Mouse (Mus musculus) kidney, postnatal 0 days (tissue): Measurements from ENCODE around the gene Dab2. TPM values are rescaled to one million over a fixed set of nuclear protein-coding genes. Genes with fewer than 3 reads are reported as not detected.

Experiments used
- ATAC-seq: fragments of 200-750 bp; cut with Nextera tagmentation; replicated peaks from 2 replicates; pipeline ENCODE4 v1.8.0; 2017; ENCODE audit warnings: low read depth, moderate number of reproducible peaks, moderate TSS enrichment, moderate library complexity; ENCODE audit not compliant: low FRiP score
- DNase-seq: peaks from one replicate; pipeline ENCODE4 v3.0.0-alpha.2; 2016; ENCODE audit warnings: low spot score
- H3K27ac ChIP-seq: fragments of 300-500 bp; sonication (generic); 2 replicates; pipeline ENCODE4 v1.5.1; 2014; ENCODE audit warnings: mild to moderate bottlenecking
- H3K27me3 ChIP-seq: fragments of 300-500 bp; sonication (generic); 2 replicates; pipeline ENCODE4 v1.6.1; 2014; ENCODE audit warnings: low read length, mixed read lengths; ENCODE audit not compliant: insufficient read depth
- H3K36me3 ChIP-seq: fragments of 300-500 bp; sonication (generic); 2 replicates; pipeline ENCODE4 v1.6.1; 2014; ENCODE audit warnings: low read length, mixed read lengths; ENCODE audit not compliant: insufficient read depth
- H3K4me1 ChIP-seq: fragments of 300-500 bp; sonication (generic); replicated peaks from 2 replicates; pipeline ENCODE4 v1.6.1; 2014; ENCODE audit warnings: antibody characterized with exemption, low read length, mixed read lengths; ENCODE audit not compliant: insufficient read depth
- H3K4me2 ChIP-seq: fragments of 300-500 bp; sonication (generic); 2 replicates; pipeline ENCODE4 v1.6.1; 2014; ENCODE audit warnings: mild to moderate bottlenecking, low read length, moderate library complexity, mixed read lengths
- H3K4me3 ChIP-seq: fragments of 300-500 bp; sonication (generic); replicated peaks from 2 replicates; pipeline ENCODE4 v1.5.1; 2014; ENCODE audit warnings: low read depth, low read length
- H3K9ac ChIP-seq: fragments of 300-500 bp; sonication (generic); 2 replicates; pipeline ENCODE4 v1.6.1; 2014; ENCODE audit warnings: low read depth, low read length
- H3K9me3 ChIP-seq: fragments of 300-500 bp; sonication (generic); replicated peaks from 2 replicates; pipeline ENCODE4 v1.6.1; 2016; ENCODE audit warnings: low read length, inconsistent platforms, mixed read lengths
- CTCF ChIP-seq: IDR thresholded peaks from 2 replicates; pipeline ENCODE4 v1.5.1; 2016; ENCODE audit warnings: antibody characterized with exemption, low read depth, mild to moderate bottlenecking, moderate library complexity
- WGBS: fragments of 180-500 bp; shearing (Covaris S2); extraction: QIAGEN DNeasy Blood & Tissue Kit; methylation state at CpG from one replicate; pipeline ENCODE4 v1.1.7; 2014; 5-methylcytosine and 5-hydroxymethylcytosine counted together
- polyA plus RNA-seq: library from polyadenylated mRNA; unstranded; fragments of >200 nt; fragmentation: Nextera tagmentation; extraction: Ambion mirVana; gene quantifications from 2 replicates; pipeline ENCODE4 v1.2.1, GENCODE M21; 2015

Dab2 gene
- polyA plus RNA-seq, 1 experiment from 2014 or later = 94.5 TPM

DNA sequence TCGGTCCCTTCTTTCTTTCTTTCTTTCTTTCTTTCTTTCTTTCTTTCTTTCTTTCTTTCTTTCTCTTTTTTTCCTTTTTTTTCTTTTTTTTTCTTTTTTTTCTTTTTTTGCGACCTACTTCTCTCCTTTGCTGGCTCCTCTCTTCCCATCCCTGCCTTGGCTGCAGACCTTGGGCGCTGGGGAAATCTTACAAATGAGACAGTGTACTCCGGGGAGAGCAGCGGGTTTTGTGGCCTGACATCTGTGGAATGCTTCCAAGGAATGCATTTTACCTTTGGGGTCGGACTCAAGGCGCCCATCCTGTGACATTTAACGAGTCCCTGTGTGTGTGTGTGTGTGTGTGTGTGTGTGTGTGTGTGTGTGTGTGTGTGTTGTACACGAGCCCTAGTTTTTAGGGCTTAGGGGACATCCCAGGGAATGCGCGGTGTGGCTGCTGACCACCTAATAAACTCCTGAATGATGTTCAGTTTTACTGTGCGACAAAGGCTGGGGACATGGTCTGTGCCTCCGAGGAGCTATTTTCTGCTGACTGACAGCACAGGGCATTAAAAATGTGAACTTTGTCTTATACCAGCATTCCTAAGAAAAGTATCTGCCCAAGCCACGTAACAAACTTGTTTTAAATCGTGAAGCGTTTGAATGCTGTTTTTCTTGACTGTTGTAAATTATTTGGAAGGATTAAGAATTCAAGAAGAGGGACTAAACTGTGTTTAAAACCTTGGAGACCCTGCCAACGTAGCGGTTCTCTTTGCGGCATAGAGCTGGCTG, 87.6 kb downstream of the Dab2 start:
- peaks cover 5% of the 10 kb centered on the region for H3K4me1 ChIP-seq
- no peaks in the 10 kb centered on the region for H3K9me3 ChIP-seq
- no peaks in the 10 kb centered on the region for H3K36me3 ChIP-seq
- H3K27ac ChIP-seq = peak overlapping the region; percentile 78
- no peak for TF ChIP-seq CTCF
- no peak for ATAC-seq
- DNase-seq = peak; percentile 52
- H3K4me2 ChIP-seq = peak overlapping the region; percentile 70
- 6% methylated on average over 19 of the region's 19 CpGs for WGBS
- H3K4me3 ChIP-seq = peak overlapping the region; percentile 49
- no peaks in the 10 kb centered on the region for H3K27me3 ChIP-seq
- H3K9ac ChIP-seq = peak overlapping the region; percentile 49

DNA sequence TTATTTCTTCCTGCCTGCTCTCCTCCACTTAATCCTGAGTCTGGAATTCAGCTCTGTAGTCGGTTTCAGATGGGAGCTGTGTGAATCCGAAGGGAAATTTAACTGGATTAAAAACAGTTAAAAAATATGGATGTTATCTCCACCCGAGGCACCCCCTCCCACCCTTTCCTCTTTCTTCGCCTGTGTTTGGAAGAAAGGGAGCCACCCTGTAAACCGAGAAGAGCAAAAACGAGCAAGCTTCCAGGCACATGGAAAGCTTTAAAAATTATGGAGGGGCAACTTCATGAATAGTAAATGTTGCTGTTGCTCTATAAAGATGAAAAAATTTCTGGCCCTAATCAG, 88.1 kb downstream of the Dab2 start:
- Histone ChIP-seq H3K9ac (peak overlapping the region; percentile 49), H3K27ac (no peak overlapping the region), H3K27me3 (no peaks in the 10 kb centered on the region), H3K9me3 (no peaks in the 10 kb centered on the region), H3K36me3 (no peaks in the 10 kb centered on the region), H3K4me3 (peak overlapping the region; percentile 49), H3K4me2 (peak overlapping the region; percentile 70), H3K4me1 (peaks cover 5% of the 10 kb centered on the region)
- no peak for TF ChIP-seq CTCF
- 13% methylated on average over 6 of the region's 6 CpGs for WGBS
- DNase-seq (no peak), ATAC-seq (no peak)

DNA sequence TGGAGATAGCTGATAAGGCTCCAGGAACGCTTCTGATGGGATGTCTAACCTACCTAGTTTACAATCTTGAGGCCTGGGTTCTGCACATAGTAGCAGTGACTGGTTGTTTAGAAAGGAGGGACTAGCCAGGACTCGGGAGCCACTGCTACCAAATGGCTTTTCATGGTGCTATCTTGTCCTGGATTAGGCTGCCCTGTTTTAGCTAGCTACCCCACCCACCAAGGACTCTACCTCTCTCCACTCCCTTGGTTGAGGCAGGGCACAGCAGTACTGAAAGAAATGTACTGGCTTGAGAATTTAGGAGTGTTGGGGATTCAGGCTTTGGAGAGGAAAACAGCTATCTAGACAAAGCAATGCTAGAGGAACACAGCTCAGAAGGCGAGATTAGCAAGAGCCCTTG, 88.6 kb downstream of the Dab2 start:
- no peaks in the 10 kb centered on the region for H3K36me3 ChIP-seq
- H3K27ac ChIP-seq = no peak overlapping the region
- no peaks in the 10 kb centered on the region for H3K9me3 ChIP-seq
- no peak for DNase-seq
- H3K4me1 ChIP-seq = peaks cover 5% of the 10 kb centered on the region
- WGBS = 34% methylated on average over 3 of the region's 3 CpGs
- no peak for TF ChIP-seq CTCF
- no peaks in the 10 kb centered on the region for H3K27me3 ChIP-seq
- ATAC-seq = no peak
- peak overlapping the region; percentile 49 for H3K4me3 ChIP-seq
- peak overlapping the region; percentile 49 for H3K9ac ChIP-seq
- H3K4me2 ChIP-seq = peak overlapping the region; percentile 70

DNA sequence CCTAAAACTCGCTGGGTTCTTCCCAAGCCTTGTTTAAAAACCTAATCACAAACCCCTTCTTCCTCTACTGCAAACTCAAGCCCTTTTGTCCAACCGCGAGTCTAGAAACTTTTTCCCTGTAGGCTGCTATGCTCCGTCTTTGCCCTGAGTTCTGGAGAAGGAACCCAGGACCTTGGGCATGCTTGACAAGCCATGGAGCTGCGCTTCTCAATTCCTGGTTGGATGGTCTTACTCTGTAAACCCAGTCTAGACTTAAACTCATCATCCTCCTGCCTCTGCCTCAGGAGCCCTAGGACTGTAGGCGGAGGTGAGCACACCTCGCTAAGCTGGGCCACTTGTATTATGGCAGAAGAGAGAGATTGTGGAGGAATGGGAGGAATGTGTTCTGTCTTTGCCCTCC, 89.0 kb downstream of the Dab2 start:
- peaks cover 5% of the 10 kb centered on the region for H3K4me1 ChIP-seq
- H3K27ac ChIP-seq = no peak overlapping the region
- no peaks in the 10 kb centered on the region for H3K9me3 ChIP-seq

DNA sequence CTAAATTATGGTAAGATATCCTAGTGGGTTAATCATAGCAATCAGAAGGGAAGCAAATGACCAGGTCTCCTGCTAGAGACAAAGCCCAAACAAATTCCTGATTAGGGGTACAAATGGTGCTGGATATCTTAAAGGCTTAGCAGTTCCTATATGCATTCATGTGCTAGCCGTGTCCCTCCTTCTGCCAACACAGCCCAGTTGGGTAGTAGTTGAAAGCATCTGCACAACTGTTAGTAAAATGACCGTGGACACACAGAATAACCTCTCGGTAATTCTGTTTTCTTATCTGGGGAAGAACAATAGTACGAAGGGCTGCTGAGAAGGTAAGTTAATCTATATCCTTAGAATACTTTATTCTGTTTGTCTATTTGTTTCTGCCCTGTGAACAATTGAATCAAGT, 90.5 kb downstream of the Dab2 start:
- DNase-seq (no peak), ATAC-seq (no peak)
- no peaks in the 10 kb centered on the region for H3K27me3 ChIP-seq
- no peak overlapping the region for H3K27ac ChIP-seq
- TF ChIP-seq CTCF = no peak
- no peak overlapping the region for H3K4me3 ChIP-seq
- WGBS = 81% methylated on average over 4 of the region's 4 CpGs
- H3K36me3 ChIP-seq = no peaks in the 10 kb centered on the region
- H3K4me1 ChIP-seq = no peaks in the 10 kb centered on the region; the same call in none of the 2 replicates
- no peak overlapping the region for H3K4me2 ChIP-seq
- no peak overlapping the region for H3K9ac ChIP-seq
- H3K9me3 ChIP-seq = no peaks in the 10 kb centered on the region

More for the DNA sequence above, 89.0 kb downstream of the Dab2 start:
- Histone ChIP-seq H3K9ac (no peak overlapping the region; the same call in 1 of the 2 replicates), H3K4me2 (peak overlapping the region; percentile 70), H3K4me3 (0 out of 2 replicates have a peak overlapping the region, but pooled peaks have one; percentile 49), H3K36me3 (no peaks in the 10 kb centered on the region), H3K27me3 (no peaks in the 10 kb centered on the region)
- no peak for TF ChIP-seq CTCF
- 91% methylated on average over 7 of the region's 7 CpGs for WGBS
- DNase-seq (no peak), ATAC-seq (no peak)

DNA sequence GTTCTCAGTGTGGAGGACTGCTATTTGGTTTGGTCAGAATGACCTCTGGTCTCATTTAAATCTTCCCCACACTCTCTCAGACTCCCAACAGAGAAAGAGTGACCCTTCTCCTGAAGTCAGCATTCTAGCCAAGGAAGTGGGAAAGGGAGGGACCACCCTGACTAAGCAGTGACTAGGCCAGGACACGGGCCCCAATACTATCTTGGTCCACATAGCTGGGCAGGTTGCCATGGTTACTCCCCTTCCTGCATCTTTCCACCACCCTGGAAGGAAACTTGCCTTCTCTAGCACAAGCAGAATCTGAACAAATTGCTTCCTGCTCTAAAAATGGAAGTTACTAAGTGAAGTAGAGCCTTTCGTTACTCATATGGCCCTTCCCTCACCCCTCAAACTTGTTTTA, 91.1 kb downstream of the Dab2 start:
- no peak for ATAC-seq
- no peak for TF ChIP-seq CTCF
- H3K9ac ChIP-seq = no peak overlapping the region
- no peak overlapping the region for H3K4me2 ChIP-seq
- H3K27me3 ChIP-seq = no peaks in the 10 kb centered on the region
- H3K4me1 ChIP-seq = no peaks in the 10 kb centered on the region; the same call in none of the 2 replicates
- 32% methylated on average over 2 of the region's 2 CpGs for WGBS
- no peak overlapping the region for H3K4me3 ChIP-seq
- no peaks in the 10 kb centered on the region for H3K36me3 ChIP-seq
- no peak overlapping the region for H3K27ac ChIP-seq
- DNase-seq = peak; percentile 71
- no peaks in the 10 kb centered on the region for H3K9me3 ChIP-seq
